Mouse (Mus musculus): ENCODE measurements at regions not wholly inside any gene's neighbourhood (a gene's known extent, or its start where the extent isn't known, plus 50 kb on each side); places are given as distances from the start of the nearest gene placed in this dataset.
"Not testable (repeated sequence)": the region's sequence is repeated elsewhere in the genome, so short reads cannot be mapped to it uniquely, and the experiment has no call there.

- DNase-seq (ENCODE audit: extremely low spot score in 1 of 2, low spot score in 2 of 2), result no peak
- TF ChIP-seq CTCF (IDR thresholded peaks at IDR 0.05), result no peak
- intact Hi-C loops (cut with DNase I), result no loop called here
- no peak overlapping the region for H3K27ac ChIP-seq
- no peak overlapping the region for H3K4me3 ChIP-seq
These were observed 180.8 kb downstream of the Cdh9 start for GRCm38 (mm10) chr15:16909396-16909795.

GRCm38 (mm10) chr15:16909941-16910340, 181.4 kb downstream of the Cdh9 start:
- intact Hi-C loops (cut with DNase I); DNase-seq (ENCODE audit: extremely low spot score in 1 of 2, low spot score in 2 of 2); H3K4me3 ChIP-seq; H3K27ac ChIP-seq: not testable (repeated sequence)

- no peak for TF ChIP-seq CTCF (IDR thresholded peaks at IDR 0.05)
- intact Hi-C loops (cut with DNase I), result no loop called here
- Histone ChIP-seq H3K4me3 (no peak overlapping the region), H3K27ac (no peak overlapping the region)
- no peak for DNase-seq (ENCODE audit: extremely low spot score in 1 of 2, low spot score in 2 of 2)
These were observed 186.5 kb downstream of the Cdh9 start for GRCm38 (mm10) chr15:16914966-16915569.

GRCm38 (mm10) chr15:16923246-16923645, 194.7 kb downstream of the Cdh9 start:
- Histone ChIP-seq H3K4me3 (no peak overlapping the region), H3K27ac (no peak overlapping the region)
- intact Hi-C loops (cut with DNase I), result no loop called here
- DNase-seq (ENCODE audit: extremely low spot score in 1 of 2, low spot score in 2 of 2), result no peak
- TF ChIP-seq CTCF (IDR thresholded peaks at IDR 0.05), result no peak

GRCm38 (mm10) chr15:16933137-16933677, 204.7 kb downstream of the Cdh9 start:
- H3K4me3 ChIP-seq, result no peak overlapping the region
- TF ChIP-seq CTCF (IDR thresholded peaks at IDR 0.05), result no peak
- no peak overlapping the region for H3K27ac ChIP-seq
- no peak for DNase-seq (ENCODE audit: extremely low spot score in 1 of 2, low spot score in 2 of 2)
- intact Hi-C loops (cut with DNase I), result no loop called here

- Histone ChIP-seq H3K4me3 (no peak overlapping the region), H3K27ac (no peak overlapping the region)
- no peak for TF ChIP-seq CTCF (IDR thresholded peaks at IDR 0.05)
- intact Hi-C loops (cut with DNase I), result no loop called here
- DNase-seq (ENCODE audit: extremely low spot score in 1 of 2, low spot score in 2 of 2), result no peak
These were observed 205.9 kb downstream of the Cdh9 start for GRCm38 (mm10) chr15:16934438-16934837.

- DNase-seq (ENCODE audit: extremely low spot score in 1 of 2, low spot score in 2 of 2); H3K4me3 ChIP-seq; H3K27ac ChIP-seq; intact Hi-C loops (cut with DNase I): not testable (repeated sequence)
These were observed 247.3 kb downstream of the Cdh9 start for GRCm38 (mm10) chr15:16975821-16976220.

- no peak overlapping the region for H3K4me3 ChIP-seq
These were observed 262.3 kb downstream of the Cdh9 start for GRCm38 (mm10) chr15:16990848-16991247.

GRCm38 (mm10) chr15:16995667-16996066, 267.1 kb downstream of the Cdh9 start:
- intact Hi-C loops (cut with DNase I), result no loop called here
- no peak for DNase-seq (ENCODE audit: extremely low spot score in 1 of 2, low spot score in 2 of 2)
- H3K27ac ChIP-seq, result no peak overlapping the region
- no peak for TF ChIP-seq CTCF (IDR thresholded peaks at IDR 0.05)
- no peak overlapping the region for H3K4me3 ChIP-seq

More at GRCm38 (mm10) chr15:16990848-16991247, 262.3 kb downstream of the Cdh9 start:
- intact Hi-C loops (cut with DNase I), result no loop called here
- H3K27ac ChIP-seq, result no peak overlapping the region
- no peak for DNase-seq (ENCODE audit: extremely low spot score in 1 of 2, low spot score in 2 of 2)
- no peak for TF ChIP-seq CTCF (IDR thresholded peaks at IDR 0.05)

GRCm38 (mm10) chr15:17006139-17006538, 277.6 kb downstream of the Cdh9 start:
- TF ChIP-seq CTCF (IDR thresholded peaks at IDR 0.05), result no peak
- no peak overlapping the region for H3K27ac ChIP-seq
- no peak for DNase-seq (ENCODE audit: extremely low spot score in 1 of 2, low spot score in 2 of 2)
- no peak overlapping the region for H3K4me3 ChIP-seq
- intact Hi-C loops (cut with DNase I), result no loop called here

- no peak for TF ChIP-seq CTCF (IDR thresholded peaks at IDR 0.05)
- Histone ChIP-seq H3K4me3 (no peak overlapping the region), H3K27ac (no peak overlapping the region)
- no peak for DNase-seq (ENCODE audit: extremely low spot score in 1 of 2, low spot score in 2 of 2)
- intact Hi-C loops (cut with DNase I), result no loop called here
These were observed 279.3 kb downstream of the Cdh9 start for GRCm38 (mm10) chr15:17007811-17008210.

GRCm38 (mm10) chr15:17048867-17049628, 320.5 kb downstream of the Cdh9 start:
- DNase-seq (ENCODE audit: extremely low spot score in 1 of 2, low spot score in 2 of 2), result no peak

More at GRCm38 (mm10) chr15:17048867-17049628, 320.5 kb downstream of the Cdh9 start:
- intact Hi-C loops (cut with DNase I), result no loop called here
- no peak overlapping the region for H3K27ac ChIP-seq
- H3K4me3 ChIP-seq, result no peak overlapping the region
- no peak for TF ChIP-seq CTCF (IDR thresholded peaks at IDR 0.05)

Measured in left cerebral cortex, adult 2 months (tissue).